Mouse (Mus musculus) hindbrain, embryonic 16.5 days (tissue): ENCODE measurements around the gene Klf17. TPM values are rescaled to one million over a fixed set of nuclear protein-coding genes. Genes with fewer than 3 reads are reported as not detected.
"Not testable (repeated sequence)": the region's sequence is repeated elsewhere in the genome, so short reads cannot be mapped to it uniquely, and the experiment has no call there.

Source experiments
- ATAC-seq: fragments of 200-750 bp; cut with Nextera tagmentation; 2 replicates; pipeline ENCODE4 v1.8.0; 2017; ENCODE audit warnings: moderate TSS enrichment, moderate library complexity
- H3K27ac ChIP-seq: fragments of 300-500 bp; sonication (generic); 2 replicates; pipeline ENCODE4 v1.5.1; 2014; ENCODE audit warnings: low read depth, mild to moderate bottlenecking, control low read depth, low read length, moderate library complexity
- H3K27me3 ChIP-seq: fragments of 300-500 bp; sonication (generic); replicated peaks from 2 replicates; pipeline ENCODE4 v1.6.1; 2014; ENCODE audit warnings: low read length; ENCODE audit not compliant: control insufficient read depth, insufficient read depth
- H3K36me3 ChIP-seq: fragments of 300-500 bp; sonication (generic); 2 replicates; pipeline ENCODE4 v1.6.1; 2014; ENCODE audit warnings: mild to moderate bottlenecking, low read length, moderate library complexity, mixed read lengths; ENCODE audit not compliant: control insufficient read depth, insufficient read depth
- H3K4me1 ChIP-seq: fragments of 300-500 bp; sonication (generic); 2 replicates; pipeline ENCODE4 v1.6.1; 2014; ENCODE audit warnings: low read depth, low read length; ENCODE audit not compliant: control insufficient read depth, insufficient read depth
- H3K4me2 ChIP-seq: fragments of 300-500 bp; sonication (generic); 2 replicates; pipeline ENCODE4 v1.6.1; 2014; ENCODE audit warnings: mild to moderate bottlenecking, low read length, control low read depth, moderate library complexity
- H3K4me3 ChIP-seq: fragments of 300-500 bp; sonication (generic); 2 replicates; pipeline ENCODE4 v1.5.1; 2014; ENCODE audit warnings: mild to moderate bottlenecking, low read length, control low read depth, moderate library complexity
- H3K9ac ChIP-seq: fragments of 300-500 bp; sonication (generic); 2 replicates; pipeline ENCODE4 v1.6.1; 2014; ENCODE audit warnings: low read depth, mild to moderate bottlenecking, control low read depth, low read length, moderate library complexity
- H3K9me3 ChIP-seq: fragments of 300-500 bp; sonication (generic); 2 replicates; pipeline ENCODE4 v1.6.1; 2014; ENCODE audit warnings: mild to moderate bottlenecking, low read length, moderate library complexity; ENCODE audit not compliant: control insufficient read depth
- WGBS: fragments of 180-500 bp; shearing (Covaris S2); extraction: QIAGEN DNeasy Blood & Tissue Kit; methylation state at CpG from one replicate; pipeline ENCODE4 v1.1.7; 2014; 5-methylcytosine and 5-hydroxymethylcytosine counted together
- polyA plus RNA-seq: library from polyadenylated mRNA; unstranded; fragments of >200 nt; fragmentation: Nextera tagmentation; extraction: Ambion mirVana; gene quantifications from 2 replicates; pipeline ENCODE4 v1.2.1, GENCODE M21; 2015

Gene Klf17
- polyA plus RNA-seq, 1 experiment from 2014 or later, result not detected

GRCm38 (mm10) chr4:117770935-117771334 is 5.5 kb upstream of the Klf17 start:
- Histone ChIP-seq H3K27me3 (no peaks in the 10 kb centered on the region), H3K4me3 (no peak overlapping the region), H3K9ac (no peak overlapping the region), H3K9me3 (no peaks in the 10 kb centered on the region), H3K36me3 (no peaks in the 10 kb centered on the region), H3K4me1 (no peaks in the 10 kb centered on the region), H3K4me2 (no peak overlapping the region), H3K27ac (no peak overlapping the region)
- 19% methylated on average over 5 of the region's 5 CpGs for WGBS
- ATAC-seq, result peak; percentile 58

GRCm38 (mm10) chr4:117760151-117760550 is 5.3 kb downstream of the Klf17 start:
- H3K9me3 ChIP-seq, result no peaks in the 10 kb centered on the region
- no peak overlapping the region for H3K4me3 ChIP-seq
- 96% methylated on average over 5 of the region's 5 CpGs for WGBS
- H3K36me3 ChIP-seq, result no peaks in the 10 kb centered on the region
- no peaks in the 10 kb centered on the region for H3K4me1 ChIP-seq
- ATAC-seq, result no peak
- H3K9ac ChIP-seq, result no peak overlapping the region
- H3K27ac ChIP-seq, result no peak overlapping the region
- H3K27me3 ChIP-seq, result no peaks in the 10 kb centered on the region
- H3K4me2 ChIP-seq, result no peak overlapping the region

- H3K9me3 ChIP-seq, H3K36me3 ChIP-seq, H3K4me2 ChIP-seq, H3K9ac ChIP-seq, H3K4me3 ChIP-seq, H3K4me1 ChIP-seq, ATAC-seq, H3K27ac ChIP-seq, H3K27me3 ChIP-seq: not testable (repeated sequence)
- WGBS, result 74% methylated on average over 5 of the region's 5 CpGs
Observed at GRCm38 (mm10) chr4:117752469-117752868, 13.0 kb downstream of the Klf17 start.

GRCm38 (mm10) chr4:117737559-117737958 is 27.9 kb downstream of the Klf17 start:
- Histone ChIP-seq H3K36me3 (no peaks in the 10 kb centered on the region), H3K27me3 (no peaks in the 10 kb centered on the region), H3K4me2 (no peak overlapping the region), H3K4me1 (no peaks in the 10 kb centered on the region), H3K27ac (no peak overlapping the region), H3K4me3 (no peak overlapping the region), H3K9me3 (no peaks in the 10 kb centered on the region), H3K9ac (no peak overlapping the region)
- ATAC-seq, result no peak
- WGBS, result 45% methylated on average over 8 of the region's 8 CpGs

GRCm38 (mm10) chr4:117731926-117732325 is 33.5 kb downstream of the Klf17 start:
- Histone ChIP-seq H3K4me2 (no peak overlapping the region), H3K36me3 (no peaks in the 10 kb centered on the region), H3K27ac (no peak overlapping the region), H3K27me3 (no peaks in the 10 kb centered on the region), H3K9ac (no peak overlapping the region), H3K4me1 (no peaks in the 10 kb centered on the region), H3K4me3 (no peak overlapping the region), H3K9me3 (no peaks in the 10 kb centered on the region)
- WGBS, result 83% methylated on average over 3 of the region's 3 CpGs
- ATAC-seq, result no peak

- Histone ChIP-seq H3K9ac (no peak within 1 kb of the TSS), H3K4me2 (no peak within 1 kb of the TSS), H3K27ac (no peak within 1 kb of the TSS), H3K9me3 (no peaks in the 10 kb centered on the region), H3K4me3 (no peak within 1 kb of the TSS), H3K4me1 (no peaks in the 10 kb centered on the region), H3K27me3 (no peaks in the 10 kb centered on the region), H3K36me3 (no peaks in the 10 kb centered on the region)
- 100% methylated on average over 1 of the region's 1 CpGs for WGBS
- no peak for ATAC-seq
Observed at GRCm38 (mm10) chr4:117724112-117724511, 41.3 kb downstream of the Klf17 start, which contains the start of gene Gm12845. Gene Gm12845 (plus strand): TSS chr4:117724412.

- H3K27ac ChIP-seq, result no peak overlapping the region
- WGBS, result 88% methylated on average over 6 of the region's 6 CpGs
- no peak overlapping the region for H3K4me3 ChIP-seq
- H3K4me2 ChIP-seq, result no peak overlapping the region
- no peaks in the 10 kb centered on the region for H3K9me3 ChIP-seq
- H3K9ac ChIP-seq, result no peak overlapping the region
- H3K36me3 ChIP-seq, result no peaks in the 10 kb centered on the region
- no peak for ATAC-seq
- H3K4me1 ChIP-seq, result no peaks in the 10 kb centered on the region
- no peaks in the 10 kb centered on the region for H3K27me3 ChIP-seq
Observed at GRCm38 (mm10) chr4:117713303-117714098, 51.9 kb downstream of the Klf17 start.

- no peaks in the 10 kb centered on the region for H3K36me3 ChIP-seq
- WGBS, result 86% methylated on average over 3 of the region's 3 CpGs
- no peak overlapping the region for H3K9ac ChIP-seq
- no peaks in the 10 kb centered on the region for H3K9me3 ChIP-seq
- H3K4me3 ChIP-seq, result no peak overlapping the region
- no peaks in the 10 kb centered on the region for H3K4me1 ChIP-seq
- H3K4me2 ChIP-seq, result no peak overlapping the region
- H3K27me3 ChIP-seq, result no peaks in the 10 kb centered on the region
- no peak overlapping the region for H3K27ac ChIP-seq
- ATAC-seq, result no peak
Observed at GRCm38 (mm10) chr4:117712314-117712713, 53.1 kb downstream of the Klf17 start.

GRCm38 (mm10) chr4:117708780-117709550 is 56.5 kb downstream of the Klf17 start:
- Histone ChIP-seq H3K36me3 (no peaks in the 10 kb centered on the region), H3K27ac (no peak overlapping the region), H3K4me3 (no peak overlapping the region), H3K4me1 (no peaks in the 10 kb centered on the region), H3K27me3 (no peaks in the 10 kb centered on the region), H3K9ac (no peak overlapping the region), H3K4me2 (no peak overlapping the region), H3K9me3 (no peaks in the 10 kb centered on the region)
- 91% methylated on average over 3 of the region's 3 CpGs for WGBS
- no peak for ATAC-seq
